Mouse (Mus musculus) left cerebral cortex, adult 2 months (tissue): ENCODE measurements at regions not wholly inside any gene's neighbourhood (a gene's known extent, or its start where the extent isn't known, plus 50 kb on each side); places are given as distances from the start of the nearest gene placed in this dataset.
A peak's percentile ranks its signal among the peaks of the same experiment; 100 is the strongest.

Experiments used
- DNase-seq, 2 experiments: peaks; one replicate each; pipeline ENCODE4 v3.0.0; 2021 to 2022; ENCODE audit warnings: low spot score in 2 of 2, mixed read lengths in 1 of 2; ENCODE audit errors: extremely low spot score in 1 of 2
- H3K27ac ChIP-seq: fragments of 200-600 bp; 2 replicates; pipeline ENCODE4 v1.8.1; 2022
- H3K4me3 ChIP-seq: fragments of 200-600 bp; 2 replicates; pipeline ENCODE4 v1.8.1; 2022
- CTCF ChIP-seq: fragments of 200-600 bp; IDR thresholded peaks from 2 replicates; pipeline ENCODE4 v1.8.1; 2022; ENCODE audit warnings: antibody characterized with exemption, mild to moderate bottlenecking, moderate library complexity
- intact Hi-C: fragments of 180-260 bp; cut with DNase I; formaldehyde crosslinking; loops from one replicate; pipeline ENCODE4 v1.15.1; 2025

DNA sequence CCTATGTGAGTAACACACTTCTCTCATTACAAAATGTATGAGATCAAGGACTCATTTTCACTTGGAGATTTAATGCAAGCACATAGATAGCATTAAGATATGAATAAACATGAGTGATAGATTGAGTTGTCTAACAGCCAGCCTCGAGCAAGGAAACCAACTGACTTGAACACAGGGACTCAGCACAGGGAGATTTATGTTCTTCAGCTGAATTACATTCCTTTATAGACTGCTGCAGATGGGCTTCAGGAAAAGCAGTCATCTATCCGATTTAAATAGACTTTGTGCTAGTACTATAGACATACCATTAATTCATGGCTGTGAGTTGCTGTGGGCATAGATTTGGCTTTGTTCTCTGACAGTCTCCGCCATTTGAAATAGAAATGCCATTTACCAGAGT is 661.9 kb downstream of the Cenpc1 start:
- no peak for DNase-seq
- Histone ChIP-seq H3K27ac (no peak overlapping the region), H3K4me3 (no peak overlapping the region)
- intact Hi-C loops, result no loop called here
- no peak for TF ChIP-seq CTCF

DNA sequence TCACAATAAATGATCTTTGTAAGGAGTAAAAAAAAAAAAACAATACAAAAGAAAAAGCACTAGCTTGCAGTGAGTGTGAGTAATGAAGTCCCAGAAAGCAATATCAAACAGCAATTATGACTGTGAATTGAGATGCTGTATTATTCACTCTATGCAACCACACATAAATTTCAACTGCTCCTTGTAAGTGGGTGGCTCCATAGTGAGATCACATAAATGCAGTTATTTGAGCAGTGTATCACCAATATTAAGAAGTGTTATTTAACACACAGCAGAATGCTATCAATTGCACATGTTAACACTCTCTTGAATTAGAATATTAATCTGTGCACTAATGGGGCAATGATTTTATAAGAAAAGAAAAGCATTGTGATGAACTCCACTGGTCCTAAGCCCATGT is 705.0 kb downstream of the Cenpc1 start:
- DNase-seq, result no peak
- no peak for TF ChIP-seq CTCF
- H3K27ac ChIP-seq, result no peak overlapping the region
- intact Hi-C loops, result no loop called here
- H3K4me3 ChIP-seq, result no peak overlapping the region

- H3K27ac ChIP-seq, result no peak overlapping the region
- no peak overlapping the region for H3K4me3 ChIP-seq
- DNase-seq, result peak; percentile 12 to 34
- intact Hi-C loops, result loop anchor here (5.0 kb wide), 1 partner anchor 929 kb away; the partner anchor contains the start of gene Epha5
- TF ChIP-seq CTCF, result no peak
These were observed 718.6 kb downstream of the Cenpc1 start for GRCm38 (mm10) chr5:85346762-85347161.

- no peak for DNase-seq
- H3K4me3 ChIP-seq, result no peak overlapping the region
- peak overlapping the region; percentile 9; the same call in 1 of the 2 replicates for H3K27ac ChIP-seq
- intact Hi-C loops, result loop anchor here (5.0 kb wide), 1 partner anchor 929 kb away; the partner anchor contains the start of gene Epha5
- no peak for TF ChIP-seq CTCF
These were observed 719.2 kb downstream of the Cenpc1 start for GRCm38 (mm10) chr5:85346066-85346649.

GRCm38 (mm10) chr5:85341383-85341782 is 724.0 kb downstream of the Cenpc1 start:
- intact Hi-C loops, result no loop called here
- TF ChIP-seq CTCF, result no peak
- no peak for DNase-seq
- no peak overlapping the region for H3K27ac ChIP-seq
- H3K4me3 ChIP-seq, result no peak overlapping the region

- Histone ChIP-seq H3K27ac (no peak overlapping the region), H3K4me3 (no peak overlapping the region)
- intact Hi-C loops, result no loop called here
- no peak for DNase-seq
- no peak for TF ChIP-seq CTCF
These were observed 727.5 kb downstream of the Cenpc1 start for GRCm38 (mm10) chr5:85337643-85338458.

DNA sequence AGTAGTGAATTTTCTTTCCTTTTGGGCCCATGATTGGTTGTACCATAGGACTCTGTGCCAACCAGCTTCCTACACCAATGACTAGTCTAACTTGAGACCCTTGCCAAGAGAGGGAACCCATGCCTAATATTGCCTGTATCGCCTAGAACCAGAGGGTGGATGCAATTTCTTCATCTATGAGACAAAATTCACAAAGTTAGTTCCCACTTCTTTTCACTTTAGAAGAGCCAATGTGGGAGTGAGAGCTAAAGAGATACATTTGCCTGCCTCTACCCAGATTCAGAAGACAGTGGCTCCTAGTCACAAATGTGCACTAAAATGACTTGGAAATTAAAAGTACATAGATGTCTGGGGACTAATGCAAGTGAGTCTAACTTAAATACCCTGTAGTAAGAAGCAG is 728.4 kb downstream of the Cenpc1 start:
- no peak overlapping the region for H3K27ac ChIP-seq
- no peak for TF ChIP-seq CTCF
- H3K4me3 ChIP-seq, result no peak overlapping the region
- DNase-seq, result no peak
- intact Hi-C loops, result no loop called here
